Mouse (Mus musculus) lung, adult 10 weeks (tissue): ENCODE data around the gene Gm6526. TPM values are rescaled to one million over a fixed set of nuclear protein-coding genes. Genes with fewer than 3 reads are reported as not detected.

Experiments used
- polyA plus RNA-seq: library from polyadenylated mRNA; stranded (reverse); fragments of 350-450 nt; fragmentation: Illumina TruSeq; extraction: RNeasy Lipid Tissue Mini Kit (QIAGEN cat#74804); gene quantifications from one replicate; pipeline ENCODE4 v1.2.3, GENCODE M21; 2014; ENCODE audit warnings: low read depth, low replicate concordance; ENCODE audit not compliant: insufficient read depth

The Gm6526 gene
- polyA plus RNA-seq, result not detected

GRCm38 (mm10) chr14:43747566-43747965, at the start of gene Gm6526:
Gm6526 (plus strand) TSS chr14:43747866.

GRCm38 (mm10) chr14:43727385-43727784, 20.3 kb upstream of the Gm6526 start, which contains the start of gene Gm16506:
Gm16506 (minus strand) TSS chr14:43727485.

GRCm38 (mm10) chr14:43784645-43785044, 37.0 kb downstream of the Gm6526 start, which contains the start of gene Gm8180:
Gm8180 (minus strand) TSS chr14:43784745.

Other genes with a start within 250 kb of the Gm6526 start
- gene Gm5799, start 204.3 kb upstream of the Gm6526 start, polyA plus RNA-seq, result not detected
- gene Gm17654, start 168.7 kb upstream of the Gm6526 start, polyA plus RNA-seq, result not detected
- gene Gm10375, start 139.9 kb upstream of the Gm6526 start, polyA plus RNA-seq, result not detected
- not detected for gene Gm8165, start 70.7 kb upstream of the Gm6526 start, polyA plus RNA-seq
- 0.62 TPM for gene Gm7324, start 50.0 kb upstream of the Gm6526 start, polyA plus RNA-seq
- not detected for gene Gm16506, start 20.4 kb upstream of the Gm6526 start, polyA plus RNA-seq
- gene Gm8180, start 36.9 kb downstream of the Gm6526 start, polyA plus RNA-seq, result not detected
- 87.0 TPM for gene Ear1, start 127.7 kb downstream of the Gm6526 start, polyA plus RNA-seq
- gene Ear10, start 175.7 kb downstream of the Gm6526 start, polyA plus RNA-seq, result not detected
- 1.2 TPM for gene Gm8113, start 177.5 kb downstream of the Gm6526 start, polyA plus RNA-seq
- not detected for gene Ang5, start 209.2 kb downstream of the Gm6526 start, polyA plus RNA-seq